Mouse (Mus musculus) adrenal gland, postnatal 25 days (tissue): ENCODE data around the gene Vmn2r90. TPM values are rescaled to one million over a fixed set of nuclear protein-coding genes. Genes with fewer than 3 reads are reported as not detected.
A peak's percentile ranks its signal among the peaks of the same experiment; 100 is the strongest.
"Not testable (repeated sequence)": the region's sequence is repeated elsewhere in the genome, so short reads cannot be mapped to it uniquely, and the experiment has no call there.

Experiments used
- DNase-seq: peaks from one replicate; pipeline ENCODE4 v3.0.0; 2021; ENCODE audit warnings: mixed read lengths
- long read RNA-seq: library from polyadenylated mRNA; stranded (forward); transcript quantifications from one replicate; pipeline ENCODE4 v2.0.0, GENCODE M21; 2021
- total RNA-seq: library from RNA; stranded (reverse); gene quantifications from 2 replicates; pipeline ENCODE4 v1.2.3, GENCODE M21; 2021

Vmn2r90 gene
- not detected in 2 replicates for total RNA-seq
- long read RNA-seq, result 0 reads

DNA sequence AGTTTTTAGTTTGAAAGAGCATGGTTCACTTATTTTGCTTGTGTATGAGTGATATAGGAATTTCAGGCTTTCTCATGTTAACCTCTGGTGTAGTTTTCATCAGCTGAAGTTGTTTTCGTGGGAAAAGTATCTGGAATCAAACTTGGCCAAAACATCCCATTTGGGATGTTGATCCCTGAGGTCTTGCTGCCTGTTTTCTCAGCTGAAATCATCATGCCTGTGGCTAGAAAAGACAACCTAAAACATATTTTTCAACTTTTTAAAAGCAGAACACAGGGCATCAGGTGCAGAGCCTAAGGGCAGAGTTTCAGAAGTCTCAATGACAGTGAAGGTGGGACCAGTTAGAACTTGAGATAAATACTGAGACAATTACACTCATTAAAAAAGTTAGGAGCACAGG, at the start of gene Vmn2r90:
Gene Vmn2r90, plus strand, starts transcription at position 301 of the 400 bp plus-strand sequence.
- no peak for DNase-seq

DNA sequence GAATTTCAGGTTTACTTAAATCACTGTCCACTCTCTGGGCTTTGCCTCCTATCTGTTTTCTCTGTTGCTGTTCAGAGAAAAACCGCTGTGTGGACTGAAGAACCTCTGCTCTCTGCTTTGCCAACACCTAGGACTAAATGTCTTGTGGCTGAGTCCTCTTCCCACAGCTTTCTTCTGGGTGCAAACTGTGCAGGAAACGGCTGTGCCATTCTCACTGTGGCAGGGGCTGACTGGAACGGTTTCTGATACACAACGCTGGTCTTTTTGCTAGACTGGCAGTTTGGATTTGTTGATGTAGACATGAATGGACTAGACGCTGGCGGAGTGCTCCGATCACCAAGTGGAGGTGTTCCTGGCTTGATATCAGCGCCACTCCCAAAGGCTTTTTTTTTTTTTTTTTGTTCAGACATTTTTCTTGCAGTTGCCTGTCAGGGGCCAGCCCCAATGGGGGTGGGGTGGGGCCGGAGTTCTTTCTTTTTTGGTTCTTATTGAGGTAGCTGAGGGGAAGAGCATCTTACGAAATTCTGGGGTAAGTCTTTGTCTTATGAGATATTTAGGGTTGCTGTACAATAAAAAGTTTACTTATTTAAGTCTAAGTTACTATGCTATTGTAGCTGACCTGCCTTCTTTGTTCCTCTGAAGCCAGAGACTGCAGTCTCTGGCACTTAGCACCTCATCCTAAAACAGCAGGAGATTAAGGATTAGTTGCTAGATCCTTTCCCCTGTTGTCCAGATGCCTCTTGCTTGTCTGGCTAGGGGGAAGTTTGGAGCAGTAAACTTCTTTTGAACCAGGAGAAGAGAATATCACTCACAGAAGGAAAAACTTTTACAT, 48.3 kb upstream of the Vmn2r90 start:
- DNase-seq, result no peak

DNA sequence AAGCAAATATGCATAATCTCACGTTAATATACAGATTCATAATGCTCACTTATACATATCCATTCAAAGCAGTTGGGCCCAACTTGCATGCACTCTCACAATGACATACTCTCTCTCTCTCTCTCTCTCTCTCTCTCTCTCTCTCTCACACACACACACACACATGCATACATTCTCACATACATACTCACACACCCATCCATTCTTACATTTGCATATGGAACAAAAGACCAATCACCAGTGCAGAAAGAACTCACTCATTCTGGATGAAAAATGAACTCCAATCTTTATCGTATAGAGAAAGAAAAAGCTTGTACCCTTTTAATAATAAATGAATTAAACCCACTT, 47.7 kb upstream of the Vmn2r90 start:
- DNase-seq, result no peak

GRCm38 (mm10) chr17:17678781-17679180, 24.8 kb upstream of the Vmn2r90 start:
- no peak for DNase-seq

DNA sequence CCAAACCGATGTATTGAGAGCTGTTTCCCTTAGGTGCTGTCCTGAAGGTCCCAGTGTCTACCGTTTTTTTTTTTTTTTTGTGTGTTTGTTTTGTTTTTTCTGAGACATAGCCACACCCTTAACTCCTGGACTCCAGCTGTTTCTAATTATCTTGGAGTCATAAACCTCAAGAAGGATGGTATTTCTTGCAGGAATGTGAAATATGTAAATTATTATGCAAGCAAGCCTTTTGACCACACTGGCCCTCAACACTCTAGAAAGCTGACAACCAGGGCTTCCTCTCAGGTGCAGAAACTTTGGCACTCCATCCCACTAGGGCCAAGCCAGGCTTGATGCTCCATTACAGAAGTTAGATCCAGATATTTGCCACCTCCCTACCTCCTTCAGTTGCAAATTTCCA, 12.9 kb upstream of the Vmn2r90 start:
- DNase-seq, result no peak

GRCm38 (mm10) chr17:17732396-17732795, 28.8 kb downstream of the Vmn2r90 start:
- not testable (repeated sequence) for DNase-seq

GRCm38 (mm10) chr17:17738635-17739034, 35.1 kb downstream of the Vmn2r90 start:
- no peak for DNase-seq

GRCm38 (mm10) chr17:17739300-17739699, 35.8 kb downstream of the Vmn2r90 start:
- not testable (repeated sequence) for DNase-seq

DNA sequence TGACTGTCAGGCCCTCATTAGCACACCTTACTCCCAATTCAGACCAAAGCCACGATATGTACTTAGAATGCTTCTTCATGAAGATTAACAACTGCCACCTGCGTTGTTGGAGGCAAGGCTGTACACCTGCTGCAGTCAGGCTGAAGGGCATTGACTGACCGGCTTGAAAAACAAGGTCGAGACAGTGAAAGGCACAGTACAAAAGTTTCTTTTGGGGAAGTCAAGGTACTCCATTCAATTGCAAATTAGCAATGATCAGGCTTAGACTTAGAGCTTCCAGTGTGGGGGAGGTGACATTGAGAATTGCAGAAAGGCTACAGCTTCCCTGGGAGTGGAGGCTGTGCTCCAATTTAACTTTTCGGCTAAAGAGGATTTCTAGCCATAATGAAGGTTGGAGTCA, 36.4 kb downstream of the Vmn2r90 start:
- not testable (repeated sequence) for DNase-seq

DNA sequence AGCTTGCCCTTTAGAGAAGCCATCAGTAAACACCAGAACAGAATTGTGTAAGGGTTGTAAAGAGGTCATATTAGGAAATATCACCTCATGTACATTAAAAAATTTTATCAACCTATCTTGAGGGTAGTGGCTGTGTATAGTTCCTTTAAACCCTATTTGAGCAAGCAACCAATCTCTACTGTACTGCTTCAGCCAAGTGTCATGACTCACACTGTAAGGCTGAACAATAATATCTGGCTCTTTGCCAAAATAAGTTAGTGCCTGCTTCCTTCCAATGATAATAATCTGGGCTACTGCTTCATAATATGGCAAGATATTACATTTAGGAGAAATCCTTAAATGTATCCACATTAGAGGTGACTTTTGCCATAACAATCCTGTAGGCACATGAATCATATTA, 38.0 kb downstream of the Vmn2r90 start:
- not testable (repeated sequence) for DNase-seq

- peak; percentile 12 for DNase-seq
Measured at GRCm38 (mm10) chr17:17749371-17749770, 45.8 kb downstream of the Vmn2r90 start.

DNA sequence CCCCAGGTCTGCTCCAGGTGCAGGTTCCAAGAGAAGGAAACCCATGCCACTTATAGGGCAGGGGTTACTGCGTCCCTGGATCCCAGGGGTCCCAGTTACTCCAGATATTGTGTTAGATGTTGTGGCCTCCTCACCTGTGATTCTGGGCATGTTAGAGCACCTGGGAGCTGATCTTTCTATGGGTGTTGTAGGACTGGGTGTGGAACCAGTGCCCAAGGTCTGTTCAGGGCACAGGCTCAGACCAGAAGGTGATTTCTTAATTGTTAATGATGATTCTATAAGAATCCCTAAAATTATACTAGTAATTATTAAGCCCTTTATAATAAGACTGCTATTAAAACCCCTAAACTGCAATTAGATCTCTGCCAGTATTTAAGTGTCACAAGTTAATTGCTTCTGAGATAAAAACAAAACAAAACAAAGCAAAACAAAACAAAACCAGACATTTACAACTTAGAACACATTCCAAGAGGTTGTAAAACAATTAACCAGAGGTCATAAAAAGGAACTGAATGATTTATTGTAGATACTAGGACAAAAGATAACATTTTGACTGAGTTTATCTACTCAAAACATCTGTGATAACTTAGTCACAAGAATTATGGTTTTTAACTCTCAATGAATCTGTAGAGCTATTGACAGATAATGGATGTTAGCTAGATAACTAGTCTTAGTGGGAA, 59.2 kb downstream of the Vmn2r90 start:
- no peak for DNase-seq

- DNase-seq, result peak; percentile 3
Measured at GRCm38 (mm10) chr17:17764206-17764605, 60.7 kb downstream of the Vmn2r90 start.

DNA sequence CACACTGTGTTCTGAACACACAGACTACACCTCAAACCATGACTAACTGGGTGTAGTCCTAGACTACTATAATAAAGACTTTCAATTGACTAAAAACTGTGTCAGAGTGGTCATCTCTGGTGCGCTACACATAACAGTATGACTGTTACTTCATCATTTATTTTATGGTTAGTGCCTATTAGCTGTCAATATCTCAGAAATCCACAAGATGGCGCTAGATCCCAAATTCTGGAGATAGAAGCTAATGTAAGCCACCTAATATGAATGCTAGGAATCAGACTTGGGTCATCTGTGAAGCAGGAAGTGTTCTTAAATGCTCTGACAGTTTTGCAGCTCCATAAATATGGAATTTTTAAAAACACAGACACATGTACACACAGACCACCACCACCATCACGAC, 62.9 kb downstream of the Vmn2r90 start:
- no peak for DNase-seq

Other genes starting within 250 kb of the Vmn2r90 start
- 145 and 165 TPM in 2 replicates for gene Lnpep, start 78.7 kb upstream of the Vmn2r90 start, total RNA-seq
- 82.8 and 108 TPM in 2 replicates for gene Spaca6, start 123.4 kb downstream of the Vmn2r90 start, total RNA-seq
- gene Has1, start 151.5 kb downstream of the Vmn2r90 start, total RNA-seq, result not detected in 2 replicates
- 0.24 TPM in 1 of 2 replicates, not detected in the other for gene Fpr1, start 180.2 kb downstream of the Vmn2r90 start, total RNA-seq
- not detected in 2 replicates for gene Fpr2, start 184.1 kb downstream of the Vmn2r90 start, total RNA-seq
- not detected in 2 replicates for gene Fpr3, start 184.1 kb downstream of the Vmn2r90 start, total RNA-seq